Mouse (Mus musculus) thymus, adult 2 months (tissue): Measurements from ENCODE around the gene Smc1b.

Experiments used
- CTCF ChIP-seq: fragments of 200-500 bp; IDR thresholded peaks from 2 replicates; pipeline ENCODE4 v1.5.1; 2012; ENCODE audit warnings: mild to moderate bottlenecking, control low read depth, low read length, moderate library complexity, borderline replicate concordance; ENCODE audit not compliant: control insufficient read depth, poor library complexity, insufficient read depth; ENCODE audit errors: extremely low read depth
- POLR2A ChIP-seq: fragments of 200-500 bp; IDR thresholded peaks from 2 replicates; pipeline ENCODE4 v1.6.1; 2012; ENCODE audit warnings: mild to moderate bottlenecking, low read length, control low read depth, moderate library complexity; ENCODE audit not compliant: control insufficient read depth, poor library complexity, insufficient read depth; ENCODE audit errors: extremely low read depth

GRCm38 (mm10) chr15:85015771-85016170 is 116.0 kb downstream of the Smc1b start:
- TF ChIP-seq CTCF, result no peak
- no peak for TF ChIP-seq POLR2A
